Mouse (Mus musculus): ENCODE data around the gene Gpsm1. TPM values are rescaled to one million over a fixed set of nuclear protein-coding genes. Genes with fewer than 3 reads are reported as not detected.
"Not testable (repeated sequence)": the region's sequence is repeated elsewhere in the genome, so short reads cannot be mapped to it uniquely, and the experiment has no call there.

Gpsm1 gene
- polyA plus RNA-seq, 1 experiment from 2014 or later, result 102 TPM

GRCm38 (mm10) chr2:26363481-26363880 lies 48.2 kb downstream of the Gpsm1 start:
- H3K4me1 ChIP-seq, result no peaks in the 10 kb centered on the region
- no peaks in the 10 kb centered on the region for H3K27me3 ChIP-seq
- peaks cover 61% of the 10 kb centered on the region for H3K36me3 ChIP-seq (replicated peaks)
- H3K27ac ChIP-seq, result no peak overlapping the region
- WGBS, result 94% methylated on average over 5 of the region's 5 CpGs
- H3K4me3 ChIP-seq (replicated peaks), result no peak overlapping the region
- no peak overlapping the region for H3K9ac ChIP-seq
- no peaks in the 10 kb centered on the region for H3K9me3 ChIP-seq
- H3K4me2 ChIP-seq, result no peak overlapping the region
- ATAC-seq (ENCODE audit: low FRiP score), result no peak

DNA sequence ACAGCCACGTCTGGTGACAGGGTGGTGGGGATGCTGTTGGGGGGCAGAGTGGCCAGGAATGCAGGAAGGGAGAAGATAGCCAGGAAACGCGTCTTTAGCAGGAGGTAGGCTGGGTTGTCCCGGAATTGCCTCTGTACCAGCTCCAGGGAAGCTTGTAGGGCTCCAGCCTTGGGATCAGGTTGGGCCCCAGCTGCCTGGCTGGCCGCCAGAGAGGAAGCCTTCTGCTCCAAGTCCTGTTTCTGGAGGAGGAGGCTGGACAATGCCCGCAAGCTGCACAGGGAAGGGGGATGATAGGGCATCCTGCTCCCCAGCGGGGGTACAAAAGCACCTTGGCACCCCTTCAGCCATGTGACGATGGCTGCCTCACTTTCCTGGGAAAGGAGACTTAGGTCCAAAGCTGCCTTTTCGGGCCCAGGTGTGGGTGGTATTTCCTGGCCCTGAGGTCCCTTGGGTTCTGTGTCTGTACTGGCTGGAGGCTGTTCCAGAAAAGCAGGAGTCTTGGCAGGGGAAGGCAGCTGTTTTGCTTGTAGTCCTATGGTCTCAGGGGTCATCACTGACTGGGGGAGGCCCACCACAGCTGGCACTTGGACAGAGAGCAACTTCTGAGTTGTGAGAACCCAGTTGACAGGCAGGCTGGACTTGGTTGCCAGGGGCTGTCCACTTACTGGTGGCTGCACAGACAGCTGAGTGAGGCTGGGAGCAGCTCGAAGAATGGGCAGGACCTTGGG lies 49.6 kb downstream of the Gpsm1 start:
- no peak overlapping the region for H3K4me2 ChIP-seq
- 91% methylated on average over 10 of the region's 10 CpGs for WGBS
- H3K27me3 ChIP-seq, result no peaks in the 10 kb centered on the region
- no peaks in the 10 kb centered on the region for H3K4me1 ChIP-seq
- H3K9ac ChIP-seq, result no peak overlapping the region
- no peak for ATAC-seq (ENCODE audit: low FRiP score)
- no peak overlapping the region for H3K4me3 ChIP-seq (replicated peaks)
- H3K9me3 ChIP-seq, result no peaks in the 10 kb centered on the region
- peaks cover 75% of the 10 kb centered on the region for H3K36me3 ChIP-seq (replicated peaks)
- no peak overlapping the region for H3K27ac ChIP-seq

GRCm38 (mm10) chr2:26367911-26368310 lies 52.6 kb downstream of the Gpsm1 start:
- H3K4me2 ChIP-seq, result no peak overlapping the region
- peaks cover 97% of the 10 kb centered on the region for H3K36me3 ChIP-seq (replicated peaks)
- H3K27ac ChIP-seq, result no peak overlapping the region
- H3K27me3 ChIP-seq, result no peaks in the 10 kb centered on the region
- H3K9me3 ChIP-seq, result no peaks in the 10 kb centered on the region
- WGBS, result 94% methylated on average over 6 of the region's 6 CpGs
- no peak overlapping the region for H3K4me3 ChIP-seq (replicated peaks)
- no peaks in the 10 kb centered on the region for H3K4me1 ChIP-seq
- no peak for ATAC-seq (ENCODE audit: low FRiP score)
- H3K9ac ChIP-seq, result no peak overlapping the region

DNA sequence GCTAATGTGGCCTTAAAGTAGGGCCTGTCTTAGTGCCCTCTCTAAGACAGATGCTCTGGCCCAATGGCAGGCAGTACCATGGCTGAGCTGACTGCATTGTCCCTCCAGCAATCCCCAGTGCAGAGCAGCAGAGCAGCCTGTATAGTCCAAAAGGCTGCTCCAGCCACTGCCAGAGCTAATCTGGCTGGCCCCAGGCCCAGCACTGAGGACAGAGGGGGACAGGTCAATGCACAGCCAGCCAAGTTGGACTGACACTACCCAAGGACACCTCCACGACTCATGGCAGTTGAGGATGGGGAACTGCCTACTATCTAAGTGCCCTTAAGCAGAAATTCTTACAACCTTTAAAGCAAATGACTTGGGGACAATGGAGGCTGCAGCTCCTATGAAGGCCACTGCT lies 53.3 kb downstream of the Gpsm1 start:
- ATAC-seq (ENCODE audit: low FRiP score), result no peak

GRCm38 (mm10) chr2:26372396-26372795 lies 57.1 kb downstream of the Gpsm1 start:
- H3K36me3 ChIP-seq (replicated peaks), result peaks cover 97% of the 10 kb centered on the region
- H3K27me3 ChIP-seq, result no peaks in the 10 kb centered on the region
- 94% methylated on average over 8 of the region's 8 CpGs for WGBS
- H3K4me2 ChIP-seq, result no peak overlapping the region
- H3K4me1 ChIP-seq, result no peaks in the 10 kb centered on the region
- no peak for ATAC-seq (ENCODE audit: low FRiP score)
- H3K27ac ChIP-seq, result no peak overlapping the region
- H3K9ac ChIP-seq, result no peak overlapping the region
- H3K9me3 ChIP-seq, result no peaks in the 10 kb centered on the region
- H3K4me3 ChIP-seq (replicated peaks), result no peak overlapping the region

More for the DNA sequence above, 53.3 kb downstream of the Gpsm1 start:
- no peaks in the 10 kb centered on the region for H3K4me1 ChIP-seq
- WGBS, result 93% methylated on average over 1 of the region's 1 CpGs
- H3K9me3 ChIP-seq, result no peaks in the 10 kb centered on the region
- H3K9ac ChIP-seq, result no peak overlapping the region
- peaks cover 98% of the 10 kb centered on the region for H3K36me3 ChIP-seq (replicated peaks)
- H3K4me2 ChIP-seq, result no peak overlapping the region
- no peak overlapping the region for H3K27ac ChIP-seq
- H3K27me3 ChIP-seq, result no peaks in the 10 kb centered on the region
- H3K4me3 ChIP-seq (replicated peaks), result no peak overlapping the region

- ATAC-seq (ENCODE audit: low FRiP score), result peak; percentile 97
- H3K36me3 ChIP-seq (replicated peaks), result peaks cover 69% of the 10 kb centered on the region
- H3K27ac ChIP-seq, result peak within 1 kb of the TSS; percentile 8; the same call in 1 of the 2 replicates
- H3K9me3 ChIP-seq, result no peaks in the 10 kb centered on the region
- peak within 1 kb of the TSS; percentile 86 for H3K4me3 ChIP-seq (replicated peaks)
- H3K27me3 ChIP-seq, result no peaks in the 10 kb centered on the region
- H3K9ac ChIP-seq, result peak within 1 kb of the TSS; percentile 84
- H3K4me1 ChIP-seq, result peaks cover 7% of the 10 kb centered on the region
- peak within 1 kb of the TSS; percentile 85 for H3K4me2 ChIP-seq
- under 1% methylated on average over 38 of the region's 38 CpGs for WGBS
Observed at GRCm38 (mm10) chr2:26380131-26380771, 64.9 kb downstream of the Gpsm1 start, which contains the start of gene Snapc4. Snapc4 (minus strand) TSS chr2:26380653.

DNA sequence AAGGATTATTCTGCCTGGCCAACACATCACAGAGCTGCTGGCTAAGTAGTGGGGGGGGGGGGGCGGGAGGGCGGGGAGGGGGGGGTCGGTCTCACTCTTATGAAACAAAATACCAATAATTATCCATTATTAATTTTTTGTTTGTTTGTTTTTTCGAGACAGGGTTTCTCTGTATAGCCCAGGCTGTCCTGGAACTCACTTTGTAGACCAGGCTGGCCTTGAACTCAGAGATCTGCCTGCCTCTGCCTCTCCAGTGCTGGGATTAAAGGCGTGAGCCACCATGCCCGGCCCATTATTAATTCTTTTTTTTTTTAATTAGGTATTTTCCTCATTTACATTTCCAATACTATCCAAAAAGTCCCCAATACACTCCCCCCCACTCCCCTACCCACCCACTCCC lies 65.6 kb downstream of the Gpsm1 start:
- H3K4me1 ChIP-seq, H3K27me3 ChIP-seq, H3K9me3 ChIP-seq: not testable (repeated sequence)
- H3K36me3 ChIP-seq (replicated peaks), result peaks cover 69% of the 10 kb centered on the region
- WGBS, result 37% methylated on average over 6 of the region's 6 CpGs
- peak; percentile 54; the same call in 1 of the 2 replicates for ATAC-seq (ENCODE audit: low FRiP score)
- H3K4me3 ChIP-seq (replicated peaks), result peak overlapping the region; percentile 86
- peak overlapping the region; percentile 84 for H3K9ac ChIP-seq
- peak overlapping the region; percentile 8; the same call in 1 of the 2 replicates for H3K27ac ChIP-seq
- peak overlapping the region; percentile 85 for H3K4me2 ChIP-seq

GRCm38 (mm10) chr2:26387713-26388112 lies 72.4 kb downstream of the Gpsm1 start:
- Histone ChIP-seq H3K9me3 (no peaks in the 10 kb centered on the region), H3K36me3 (replicated peaks) (peaks cover 77% of the 10 kb centered on the region), H3K4me3 (replicated peaks) (peak overlapping the region; percentile 98; the same call in 1 of the 2 replicates), H3K27me3 (no peaks in the 10 kb centered on the region), H3K4me1 (peaks cover 26% of the 10 kb centered on the region), H3K27ac (no peak overlapping the region), H3K9ac (0 out of 2 replicates have a peak overlapping the region, but pooled peaks have one; percentile 94), H3K4me2 (peak overlapping the region; percentile 87)
- no peak for ATAC-seq (ENCODE audit: low FRiP score)
- 89% methylated on average over 3 of the region's 3 CpGs for WGBS

GRCm38 (mm10) chr2:26388682-26389153 lies 73.4 kb downstream of the Gpsm1 start:
- peaks cover 77% of the 10 kb centered on the region for H3K36me3 ChIP-seq (replicated peaks)
- 0% methylated on average over 34 of the region's 45 CpGs for WGBS
- ATAC-seq (ENCODE audit: low FRiP score), result peak; percentile 53

DNA sequence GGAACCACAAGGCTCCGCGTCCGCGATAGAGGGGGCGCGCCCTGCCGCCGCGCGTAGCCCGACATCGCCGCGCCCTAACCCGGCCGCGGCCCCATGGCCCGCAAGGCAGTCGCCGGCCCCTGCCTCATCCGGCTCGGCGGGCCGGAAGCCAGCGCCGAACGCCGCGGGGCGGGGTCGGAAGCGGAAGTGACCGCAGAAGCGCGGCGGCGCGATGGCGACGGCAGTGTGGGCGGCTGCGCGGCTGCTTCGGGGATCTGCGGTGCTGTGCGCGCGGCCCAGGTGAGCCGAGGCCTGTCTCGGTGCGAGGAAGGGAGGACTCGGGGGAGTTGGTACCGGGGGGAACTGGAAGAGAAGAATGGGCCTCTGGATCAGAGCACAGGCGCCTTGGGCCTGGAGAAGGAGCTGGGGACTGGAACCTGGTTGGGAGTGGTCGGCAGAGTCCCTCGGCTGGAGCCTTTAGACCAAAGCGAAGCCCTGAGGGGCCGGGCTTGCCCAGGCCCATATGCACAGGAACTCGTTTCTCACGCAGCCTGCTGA lies 73.9 kb downstream of the Gpsm1 start, which contains the start of the genes Entr1 and Pmpca:
TSS of gene Entr1 (minus strand) at position 163 of the 537 bp plus-strand sequence.
TSS of gene Pmpca (plus strand) at position 186 of the 537 bp plus-strand sequence.
- ATAC-seq (ENCODE audit: low FRiP score), result peak; percentile 91
- under 1% methylated on average over 43 of the region's 60 CpGs for whole genome bisulfite sequencing
- Histone ChIP-seq H3K27ac (peak within 1 kb of the TSS; percentile 73), H3K4me2 (peak within 1 kb of the TSS; percentile 87), H3K4me1 (peaks cover 26% of the 10 kb centered on the region), H3K4me3 (replicated peaks) (peak within 1 kb of the TSS; percentile 98), H3K36me3 (replicated peaks) (peaks cover 77% of the 10 kb centered on the region), H3K9me3 (no peaks in the 10 kb centered on the region), H3K9ac (peak within 1 kb of the TSS; percentile 94), H3K27me3 (no peaks in the 10 kb centered on the region)

More at GRCm38 (mm10) chr2:26388682-26389153, 73.4 kb downstream of the Gpsm1 start:
- peak overlapping the region; percentile 94 for H3K9ac ChIP-seq
- H3K27me3 ChIP-seq, result no peaks in the 10 kb centered on the region
- peaks cover 26% of the 10 kb centered on the region for H3K4me1 ChIP-seq
- H3K9me3 ChIP-seq, result no peaks in the 10 kb centered on the region
- peak overlapping the region; percentile 73 for H3K27ac ChIP-seq
- H3K4me2 ChIP-seq, result peak overlapping the region; percentile 87
- peak overlapping the region; percentile 98 for H3K4me3 ChIP-seq (replicated peaks)

DNA sequence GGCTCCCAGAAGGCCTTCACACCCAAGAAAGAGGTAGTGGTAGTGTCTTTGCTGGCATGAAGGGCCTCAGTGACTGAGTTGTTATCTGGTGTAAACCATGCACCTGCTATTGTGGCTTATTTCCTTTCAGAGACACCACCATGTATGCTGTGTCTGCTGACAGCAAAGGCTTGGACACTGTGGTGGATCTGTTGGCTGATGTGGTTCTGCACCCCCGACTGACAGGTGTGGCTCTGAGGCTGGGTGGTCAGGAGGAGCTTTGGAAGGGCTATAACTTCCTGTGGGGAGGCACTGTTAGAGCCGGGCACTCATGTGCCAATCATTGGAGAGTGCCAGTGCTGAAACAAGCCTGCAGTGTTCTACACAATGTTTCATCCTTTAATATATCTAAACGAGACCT lies 75.6 kb downstream of the Gpsm1 start:
- H3K9me3 ChIP-seq, result no peaks in the 10 kb centered on the region
- no peak overlapping the region for H3K4me2 ChIP-seq
- no peak for ATAC-seq (ENCODE audit: low FRiP score)
- peaks cover 26% of the 10 kb centered on the region for H3K4me1 ChIP-seq
- peaks cover 77% of the 10 kb centered on the region for H3K36me3 ChIP-seq (replicated peaks)
- no peak overlapping the region for H3K9ac ChIP-seq
- H3K27ac ChIP-seq, result no peak overlapping the region
- H3K4me3 ChIP-seq (replicated peaks), result no peak overlapping the region
- H3K27me3 ChIP-seq, result no peaks in the 10 kb centered on the region
- WGBS, result 87% methylated on average over 3 of the region's 3 CpGs

DNA sequence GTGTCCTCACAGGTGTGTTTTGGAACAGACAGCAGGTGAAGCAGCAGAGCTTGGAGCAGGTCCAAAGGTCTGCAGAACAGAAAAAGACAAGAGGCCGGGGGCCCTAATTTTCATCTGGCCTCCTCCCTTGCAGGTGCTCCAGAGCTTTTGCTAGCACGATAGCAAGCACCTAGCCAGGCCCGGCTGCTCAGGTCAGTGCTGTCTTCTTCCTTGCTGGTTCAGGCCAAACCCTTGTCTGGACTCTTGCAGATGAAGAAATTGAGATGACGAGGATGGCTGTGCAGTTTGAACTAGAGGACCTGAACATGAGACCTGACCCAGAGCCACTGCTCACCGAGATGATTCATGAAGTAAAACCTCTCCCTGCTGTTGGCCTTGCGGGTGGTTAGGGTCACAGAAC lies 76.3 kb downstream of the Gpsm1 start:
- Histone ChIP-seq H3K36me3 (replicated peaks) (peaks cover 77% of the 10 kb centered on the region), H3K27ac (no peak overlapping the region), H3K4me1 (peaks cover 26% of the 10 kb centered on the region), H3K27me3 (no peaks in the 10 kb centered on the region), H3K4me2 (no peak overlapping the region), H3K9me3 (no peaks in the 10 kb centered on the region), H3K4me3 (replicated peaks) (no peak overlapping the region), H3K9ac (no peak overlapping the region)
- 89% methylated on average over 6 of the region's 6 CpGs for WGBS
- no peak for ATAC-seq (ENCODE audit: low FRiP score)
